Mouse (Mus musculus): ENCODE measurements around the gene Kif5a.

DNA sequence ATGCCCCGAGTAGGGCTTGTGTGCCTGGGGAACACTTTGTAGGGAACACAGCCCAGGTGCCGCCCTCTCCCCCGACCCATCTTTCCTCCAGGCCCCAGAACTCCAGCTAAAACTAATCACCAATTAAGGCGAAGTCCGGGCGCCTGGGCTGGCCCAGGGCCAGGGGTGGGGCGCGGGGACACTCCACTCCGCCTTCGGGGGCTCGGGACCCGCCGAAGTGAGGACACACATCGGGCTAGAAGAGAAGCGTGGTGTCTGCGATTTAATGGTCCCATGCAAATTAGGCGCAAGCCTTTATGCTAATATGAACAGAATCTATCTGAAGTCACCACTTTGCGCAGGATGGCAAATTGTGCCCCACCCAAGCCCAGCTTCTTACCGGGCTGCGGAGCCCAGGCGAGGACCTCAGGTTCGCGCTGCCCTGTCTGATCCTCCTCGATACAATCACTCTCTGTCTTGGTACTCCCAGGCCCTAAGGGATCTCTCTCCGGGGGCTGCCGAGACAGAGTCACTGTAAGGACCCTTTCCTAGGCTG lies 74.0 kb downstream of the Kif5a start:
- no peak for TF ChIP-seq CHD2 (IDR thresholded peaks at IDR 0.05; ENCODE audit: low read depth, low read length)
- no peak for TF ChIP-seq ZC3H11A (IDR thresholded peaks at IDR 0.05; ENCODE audit: borderline replicate concordance, low read depth, low read length)
- TF ChIP-seq ZNF384 (IDR thresholded peaks at IDR 0.05; ENCODE audit: low read depth, low read length): no peak

Measured in ES-E14 (cell line).